In the genomic region with DNA sequence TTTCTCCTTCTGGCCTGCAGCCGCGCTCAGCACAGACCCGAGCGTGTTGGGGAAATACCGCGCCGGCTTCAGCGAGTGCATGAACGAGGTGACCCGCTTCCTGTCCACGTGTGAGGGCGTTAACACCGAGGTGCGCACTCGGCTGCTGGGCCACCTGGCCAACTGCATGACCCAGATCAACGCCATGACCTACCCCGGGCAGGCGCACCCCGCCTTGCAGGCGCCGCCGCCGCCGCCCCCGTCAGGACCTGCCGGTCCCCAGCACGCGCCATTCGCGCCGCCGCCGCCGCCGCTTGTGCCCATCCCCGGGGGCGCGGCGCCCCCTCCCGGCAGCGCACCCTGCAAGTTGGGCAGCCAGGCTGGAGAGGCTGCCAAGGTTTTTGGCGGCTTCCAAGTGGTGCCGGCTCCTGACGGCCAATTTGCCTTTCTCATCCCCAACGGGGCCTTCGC, we compare ENCODE assay signal across 8 mouse cellular contexts. TPM values are rescaled to one million over a fixed set of nuclear protein-coding genes. Genes with fewer than 3 reads are reported as not detected.
DNase-seq lines count a peak whose midpoint lies in the region; ATAC-seq lines count a peak whose summit lies in the region.

No protein-coding gene starts in this region.

- H3K4me2 ChIP-seq in hindbrain, embryonic 15.5 days = peak overlapping the region; percentile 94

- H3K27me3 ChIP-seq in hindbrain, embryonic 15.5 days = peaks cover 23% of the 10 kb centered on the region

- ATAC-seq in hindbrain, embryonic 15.5 days (ENCODE audit: low FRiP score, low read depth) = no peak; the same call in 1 of the 2 replicates

- H3K27ac ChIP-seq in hindbrain, embryonic 15.5 days (replicated peaks) = peak overlapping the region; percentile 63

- peaks cover 62% of the 10 kb centered on the region for H3K4me1 ChIP-seq in hindbrain, embryonic 15.5 days (replicated peaks)

- DNase-seq in NIH3T3 (ENCODE audit: low read depth) = peak; percentile 87
- DNase-seq in cerebellum, postnatal 10 days = peak; percentile 89 to 92
- DNase-seq in frontal cortex, postnatal 25 days (ENCODE audit: low spot score in 2 of 2) = peak; percentile 75 to 83
- peak; percentile 82 to 91 for DNase-seq in left cerebral cortex, adult 18-20 months (ENCODE audit: low spot score in 2 of 2)
- peak; percentile 90 for DNase-seq in lung, postnatal 36 days
- DNase-seq in right cerebral cortex, postnatal 14 days = peak; percentile 90
- peak; percentile 79 for DNase-seq in urinary bladder, postnatal 25 days (ENCODE audit: low spot score)

- H3K9ac ChIP-seq in hindbrain, embryonic 15.5 days = peak overlapping the region; percentile 51

- WGBS in hindbrain, embryonic 15.5 days = 3% methylated on average over 42 of the region's 46 CpGs

- peak overlapping the region; percentile 68 for H3K4me3 ChIP-seq in hindbrain, embryonic 15.5 days

- no peaks in the 10 kb centered on the region for H3K36me3 ChIP-seq in hindbrain, embryonic 15.5 days

- H3K9me3 ChIP-seq in hindbrain, embryonic 15.5 days = no peaks in the 10 kb centered on the region

RNA-seq across cellular contexts. Expression of a gene that starts 2.7 kb away (rescaled TPM):
- polyA plus RNA-seq in hindbrain, embryonic 15.5 days (2015; fragmentation: Nextera tagmentation; extraction: Ambion mirVana) = 14.5 and 17.0 TPM in 2 replicates
- 10 to 100 TPM; 21.1 to 26.0 TPM for total RNA-seq in left cerebral cortex, adult 18-20 months (2021)
